Mouse (Mus musculus): ENCODE data around the gene Tent4a. TPM values are rescaled to one million over a fixed set of nuclear protein-coding genes. Genes with fewer than 3 reads are reported as not detected.

The Tent4a gene
- polyA plus RNA-seq, 1 experiment from 2014 or later, result 27.7 TPM

DNA sequence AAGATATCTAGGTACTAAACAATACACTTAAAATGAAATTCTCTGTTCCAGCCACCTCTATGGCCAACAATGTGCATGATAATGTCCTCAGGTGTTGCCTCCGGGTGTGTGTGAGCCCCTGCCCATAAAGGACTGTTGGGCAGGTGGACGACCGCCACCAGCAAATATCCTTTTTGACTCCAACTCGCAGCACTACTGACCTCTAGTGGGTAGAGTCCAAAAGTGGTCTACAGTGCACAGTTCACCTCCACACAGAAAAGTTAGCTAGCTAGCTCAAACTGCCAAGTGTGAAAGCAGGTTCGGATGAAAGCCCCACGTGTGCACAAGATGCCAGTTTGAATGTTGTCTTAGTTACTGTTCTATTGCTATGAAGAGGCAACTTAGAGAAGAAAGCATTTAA is 49.1 kb downstream of the Tent4a start:
- TF ChIP-seq CTCF (IDR thresholded peaks at IDR 0.05), result peak; percentile 46
- no peaks in the 10 kb centered on the region for H3K27me3 ChIP-seq
- ChIA-PET CTCF (interaction anchor here (1.0 to 1.3 kb wide), 2 partner anchors 9 to 24 kb away, joined by 4 to 6 read pairs; no protein-coding TSS in a partner anchor), POLR2A (no interaction called here)
- in situ Hi-C loops (cut with MboI; ENCODE audit: low pct_unique_long_range_greater_than_20kb), result no loop called here
- no peak for DNase-seq (ENCODE audit: low read depth, low spot score)
- ATAC-seq, result no peak

DNA sequence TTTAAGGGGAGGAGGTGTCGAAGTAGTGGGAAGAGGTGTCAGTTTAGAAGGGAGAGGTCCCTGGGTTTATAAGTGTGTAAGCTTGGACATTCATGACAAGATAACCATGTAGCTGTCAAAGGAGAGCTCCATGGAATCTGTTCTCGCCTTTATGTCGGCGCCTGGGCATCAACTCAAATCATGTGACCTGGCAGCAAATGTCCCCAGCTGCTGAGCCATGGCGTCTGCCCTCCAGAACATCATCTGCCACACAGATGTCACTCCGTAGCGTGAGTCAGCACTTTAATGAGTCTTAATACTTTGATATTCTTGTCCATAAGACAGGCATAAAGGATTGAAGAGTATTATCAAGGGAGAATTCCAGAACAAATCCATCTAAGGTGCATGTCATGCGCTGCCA is 51.7 kb downstream of the Tent4a start:
- H3K27me3 ChIP-seq, result no peaks in the 10 kb centered on the region
- ATAC-seq (no peak), DNase-seq (ENCODE audit: low read depth, low spot score) (no peak)
- TF ChIP-seq CTCF (IDR thresholded peaks at IDR 0.05), result no peak
- in situ Hi-C loops (cut with MboI; ENCODE audit: low pct_unique_long_range_greater_than_20kb), result no loop called here
- CTCF ChIA-PET, result no interaction called here
- POLR2A ChIA-PET, result no interaction called here

DNA sequence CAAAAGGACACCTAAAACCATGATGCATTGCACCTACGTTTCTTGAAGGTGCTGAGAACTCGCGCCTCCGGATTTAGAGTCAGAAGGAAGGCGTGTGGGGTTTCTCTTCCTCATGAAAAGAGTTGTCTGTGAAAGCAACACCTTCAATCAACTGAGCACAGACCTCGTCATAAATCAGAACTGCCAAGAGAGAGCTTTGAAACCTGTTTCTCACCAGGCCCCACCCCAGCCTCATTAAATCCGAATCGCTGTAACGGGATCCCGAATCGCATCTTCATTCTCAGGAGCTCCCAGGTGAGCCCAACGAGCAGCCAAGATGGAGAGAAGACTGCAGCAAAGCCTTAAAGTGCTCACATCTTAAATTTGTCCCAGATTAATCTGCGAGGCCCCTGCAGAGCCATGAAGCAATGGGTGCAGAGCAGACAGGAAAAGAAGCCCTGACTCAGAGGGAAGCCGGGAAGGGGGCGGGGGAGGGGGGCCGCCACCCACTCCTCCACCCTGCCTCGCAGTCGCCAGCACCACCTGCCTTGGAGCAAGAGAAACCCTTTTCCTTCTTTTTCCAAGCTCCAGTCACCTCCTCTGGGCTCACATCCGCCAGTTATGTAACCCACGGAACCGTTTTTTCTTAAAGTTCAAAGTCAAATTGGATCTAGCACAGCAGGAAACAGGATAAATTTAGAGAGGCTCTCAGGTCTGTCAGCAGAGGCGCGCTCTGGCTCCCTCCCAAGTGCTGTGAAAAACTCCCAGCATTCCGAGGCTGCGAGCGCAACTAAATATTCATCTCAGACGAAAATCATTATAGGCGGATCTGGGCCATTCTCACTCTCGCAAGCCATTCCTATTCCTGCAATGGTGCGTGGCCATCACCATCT is 52.5 kb downstream of the Tent4a start:
- ATAC-seq, result peak; percentile 23
- DNase-seq (ENCODE audit: low read depth, low spot score), result no peak
- no peak for TF ChIP-seq CTCF (IDR thresholded peaks at IDR 0.05)
- ChIA-PET POLR2A (no interaction called here), CTCF (interaction anchor here (1.0 kb wide), 1 partner anchor 11 kb away, joined by 3 read pairs; no protein-coding TSS in a partner anchor)
- in situ Hi-C loops (cut with MboI; ENCODE audit: low pct_unique_long_range_greater_than_20kb), result no loop called here
- H3K27me3 ChIP-seq, result no peaks in the 10 kb centered on the region

DNA sequence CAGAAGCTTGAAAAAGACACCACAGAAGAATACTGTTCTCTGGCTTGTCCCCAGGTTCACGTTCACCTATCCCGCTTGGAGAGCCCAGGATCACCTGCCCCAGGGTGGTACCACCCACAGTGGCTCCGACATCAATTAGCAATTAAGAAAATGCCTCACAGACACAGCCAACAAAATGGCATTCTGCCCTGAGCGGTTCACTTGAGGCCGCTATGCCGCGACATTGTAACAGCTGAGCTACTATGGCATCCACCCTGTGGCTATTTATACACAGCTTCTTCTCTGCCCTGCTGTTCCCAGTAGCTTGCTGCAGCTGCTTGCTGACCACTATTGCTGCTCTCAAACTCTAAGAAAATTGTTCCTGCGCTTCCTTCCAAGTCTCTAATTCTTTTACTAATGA is 53.4 kb downstream of the Tent4a start:
- no peak for TF ChIP-seq CTCF (IDR thresholded peaks at IDR 0.05)
- in situ Hi-C loops (cut with MboI; ENCODE audit: low pct_unique_long_range_greater_than_20kb), result no loop called here
- CTCF ChIA-PET, result interaction anchor here (0.7 to 1.0 kb wide), 2 partner anchors 12 to 29 kb away, joined by 3 read pairs; no protein-coding TSS in a partner anchor
- ATAC-seq, result no peak
- DNase-seq (ENCODE audit: low read depth, low spot score), result no peak
- POLR2A ChIA-PET, result no interaction called here
- H3K27me3 ChIP-seq, result no peaks in the 10 kb centered on the region

DNA sequence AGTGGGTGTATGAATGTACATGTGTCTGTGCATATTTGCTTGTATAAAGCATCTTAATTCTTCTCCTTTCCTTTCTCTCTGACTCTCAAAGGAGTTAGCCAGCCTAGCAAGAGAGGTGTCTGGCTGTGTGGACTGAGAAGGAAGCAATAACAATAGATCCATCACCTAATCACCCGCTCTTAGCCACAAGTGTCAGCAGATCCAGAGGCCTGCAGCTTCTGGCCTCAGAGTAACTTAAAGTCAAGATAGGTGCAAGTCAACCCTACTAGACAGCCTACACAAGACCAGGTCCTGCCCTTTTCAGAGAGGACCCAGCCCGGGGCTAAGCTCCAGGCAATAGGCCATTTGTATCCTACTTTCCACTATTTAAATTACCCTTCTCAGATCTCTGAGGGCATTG is 54.5 kb downstream of the Tent4a start:
- ChIA-PET POLR2A (no interaction called here), CTCF (no interaction called here)
- ATAC-seq (no peak), DNase-seq (ENCODE audit: low read depth, low spot score) (no peak)
- H3K27me3 ChIP-seq, result no peaks in the 10 kb centered on the region
- in situ Hi-C loops (cut with MboI; ENCODE audit: low pct_unique_long_range_greater_than_20kb), result no loop called here
- no peak for TF ChIP-seq CTCF (IDR thresholded peaks at IDR 0.05)

DNA sequence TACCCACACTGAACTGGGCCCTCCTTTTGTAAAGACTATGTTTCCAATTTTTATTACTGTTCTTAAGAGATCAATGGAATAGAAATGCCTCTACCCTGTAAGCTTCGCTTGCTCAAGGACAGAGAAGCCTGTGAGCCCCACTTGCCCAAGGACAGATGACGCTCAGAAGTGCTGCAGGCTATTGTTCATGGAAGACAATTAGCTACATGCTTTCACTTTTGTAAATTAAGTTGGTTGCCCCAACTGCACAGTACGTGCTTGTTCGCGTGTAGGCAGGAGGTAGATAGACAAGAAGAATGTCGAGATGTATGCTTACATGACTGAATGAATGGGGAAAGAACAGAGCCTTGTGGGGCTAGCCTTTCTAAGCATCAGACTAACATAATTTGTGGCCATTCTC is 55.7 kb downstream of the Tent4a start:
- no peak for TF ChIP-seq CTCF (IDR thresholded peaks at IDR 0.05)
- CTCF ChIA-PET, result no interaction called here

DNA sequence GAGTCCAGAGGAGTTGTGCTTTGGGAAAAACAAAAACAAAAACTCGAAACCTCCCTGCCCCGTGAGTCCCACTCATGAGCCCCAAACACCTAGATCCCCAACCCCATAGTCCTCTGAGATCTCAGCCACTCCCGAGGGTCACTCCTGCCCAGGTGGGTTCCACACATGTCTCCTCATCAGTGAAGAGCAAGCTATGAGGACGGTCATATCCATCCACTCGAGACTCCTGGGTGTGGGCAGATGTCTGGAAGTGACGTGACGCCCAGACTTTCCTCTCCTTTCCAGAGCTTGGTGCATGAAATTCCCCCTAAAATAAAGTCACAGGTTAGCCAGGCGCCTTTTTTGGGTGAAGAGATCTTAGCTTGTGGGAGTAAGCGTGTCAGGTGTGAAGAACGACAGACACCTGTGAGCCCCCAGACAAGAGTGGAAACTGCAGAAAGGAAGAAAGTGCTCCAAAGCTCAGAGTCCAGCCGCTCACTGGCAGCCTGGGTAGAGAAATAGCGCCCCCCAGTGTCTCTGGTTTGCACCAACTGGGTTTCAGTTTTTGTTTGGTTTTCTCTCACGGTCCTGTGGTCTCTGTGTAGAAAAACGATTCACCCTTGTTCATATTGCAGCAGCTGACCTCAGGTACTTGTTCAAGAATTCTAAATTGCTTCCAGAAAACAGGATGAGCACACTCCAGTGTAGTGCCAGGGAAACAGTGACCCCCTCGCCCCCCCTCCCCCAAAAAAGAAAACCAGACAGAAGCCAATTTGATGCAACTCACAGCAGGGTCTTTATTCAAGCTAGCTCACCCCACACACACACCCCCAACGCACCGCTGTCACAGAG is 73.6 kb downstream of the Tent4a start:
- TF ChIP-seq CTCF (IDR thresholded peaks at IDR 0.05), result peak; percentile 70
- ChIA-PET POLR2A (no interaction called here), CTCF (interaction anchor here (1.2 to 2.3 kb wide), 5 partner anchors 12 to 868 kb away, joined by 3 to 9 read pairs (median 3); no protein-coding TSS in a partner anchor)
- H3K27me3 ChIP-seq, result no peaks in the 10 kb centered on the region
- ATAC-seq (no peak), DNase-seq (ENCODE audit: low read depth, low spot score) (no peak)
- in situ Hi-C loops (cut with MboI; ENCODE audit: low pct_unique_long_range_greater_than_20kb), result loop anchor here (5.0 to 10.0 kb wide), 3 partner anchors 76 to 876 kb away; partner anchors contain the start of genes Fastkd3 and Mtrr

More for the DNA sequence above, 55.7 kb downstream of the Tent4a start:
- H3K27me3 ChIP-seq, result no peaks in the 10 kb centered on the region
- DNase-seq (ENCODE audit: low read depth, low spot score) (no peak), ATAC-seq (no peak)
- in situ Hi-C loops (cut with MboI; ENCODE audit: low pct_unique_long_range_greater_than_20kb), result no loop called here
- POLR2A ChIA-PET, result no interaction called here

DNA sequence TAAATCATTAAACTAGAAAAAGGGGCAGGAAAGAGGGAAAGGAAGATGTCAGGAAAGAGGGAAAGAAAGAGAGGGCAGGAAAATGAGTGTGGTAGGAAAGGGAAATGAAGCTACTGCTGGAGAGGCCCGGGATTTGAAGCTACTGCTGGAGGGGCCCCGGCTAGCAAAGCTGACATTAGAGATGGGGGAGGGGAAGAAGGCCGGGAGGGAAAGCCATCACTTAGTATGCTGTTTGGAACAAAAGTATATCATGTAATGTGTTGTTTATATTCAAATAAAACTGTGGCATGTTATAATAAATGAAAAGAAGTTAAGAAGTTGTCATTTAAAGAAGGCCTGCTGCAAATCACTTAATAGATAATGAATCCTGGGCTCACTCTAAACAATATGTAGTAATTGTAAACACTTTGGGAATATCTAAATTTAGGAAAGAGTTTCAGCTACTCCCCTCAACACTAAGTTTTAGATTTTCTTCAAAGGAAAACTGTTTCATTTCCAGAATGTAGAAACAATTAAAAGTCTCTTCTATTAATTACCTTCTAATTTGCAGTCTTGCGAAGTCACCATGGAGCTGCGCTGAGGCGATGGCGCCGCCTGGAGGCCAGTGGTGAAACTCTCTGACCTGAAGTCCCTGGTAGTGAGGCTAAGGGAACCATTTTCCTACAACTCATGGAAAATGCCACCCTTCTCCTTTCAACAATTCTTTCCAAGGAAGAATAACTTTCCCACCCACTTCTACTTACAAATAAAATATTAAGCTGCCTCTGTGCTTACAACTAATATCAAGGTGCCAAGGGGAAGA is 74.6 kb downstream of the Tent4a start:
- no peak for DNase-seq (ENCODE audit: low read depth, low spot score)
- TF ChIP-seq CTCF (IDR thresholded peaks at IDR 0.05), result peak; percentile 94
- in situ Hi-C loops (cut with MboI; ENCODE audit: low pct_unique_long_range_greater_than_20kb), result loop anchor here (5.0 to 10.0 kb wide), 3 partner anchors 75 to 875 kb away; partner anchors contain the start of genes Fastkd3 and Mtrr
- no peak for ATAC-seq
- no peaks in the 10 kb centered on the region for H3K27me3 ChIP-seq
- ChIA-PET CTCF (interaction anchor here (1.2 to 2.3 kb wide), 4 partner anchors 13 to 867 kb away, joined by 3 to 9 read pairs (median 4); no protein-coding TSS in a partner anchor), POLR2A (no interaction called here)

DNA sequence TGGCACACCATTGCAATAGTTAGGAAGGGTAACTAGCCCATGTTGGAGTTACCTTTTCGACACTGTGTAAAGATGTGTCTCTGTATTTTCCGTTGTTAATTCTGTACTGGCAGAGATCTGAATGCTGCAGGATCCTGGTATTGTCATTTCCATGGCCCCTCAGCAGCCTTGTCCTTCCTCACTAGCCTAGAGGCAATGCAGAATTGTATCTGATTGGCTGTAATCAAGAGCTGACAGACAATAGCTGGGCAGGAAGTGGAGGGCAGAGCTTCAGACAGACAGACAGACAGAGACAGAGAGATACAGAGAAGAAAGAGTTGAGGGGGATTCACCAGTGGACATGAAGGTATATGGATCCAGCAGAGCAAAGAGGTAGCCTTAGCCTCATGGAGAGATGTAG is 75.5 kb downstream of the Tent4a start:
- ChIA-PET CTCF (interaction anchor here (1.2 kb wide), 1 partner anchor 34 kb away, joined by 4 read pairs; no protein-coding TSS in a partner anchor), POLR2A (no interaction called here)
- H3K27me3 ChIP-seq, result no peaks in the 10 kb centered on the region
- DNase-seq (ENCODE audit: low read depth, low spot score) (no peak), ATAC-seq (no peak)
- in situ Hi-C loops (cut with MboI; ENCODE audit: low pct_unique_long_range_greater_than_20kb), result no loop called here
- TF ChIP-seq CTCF (IDR thresholded peaks at IDR 0.05), result no peak

DNA sequence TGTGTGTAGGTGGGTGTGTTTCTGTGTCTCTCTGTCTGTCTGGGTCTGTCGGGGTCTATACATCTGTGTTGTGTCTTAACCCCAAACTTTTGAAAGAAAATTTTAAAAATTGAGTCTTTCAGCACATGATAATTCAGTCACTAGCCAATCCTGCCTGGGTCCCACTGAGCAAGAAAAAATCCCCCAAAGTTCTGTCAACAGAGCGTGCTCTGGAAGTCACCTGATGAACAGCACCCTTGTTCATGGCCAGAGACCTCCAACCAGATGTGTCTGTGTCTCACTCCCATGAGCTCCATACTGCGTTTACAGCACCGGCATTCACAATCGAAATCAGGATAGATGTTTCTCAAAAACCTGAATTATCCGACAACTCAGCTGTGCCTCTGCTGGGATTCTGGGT is 76.0 kb downstream of the Tent4a start:
- DNase-seq (ENCODE audit: low read depth, low spot score), result no peak
- H3K27me3 ChIP-seq, result no peaks in the 10 kb centered on the region
- ATAC-seq, result no peak
- ChIA-PET POLR2A (no interaction called here), CTCF (interaction anchor here (1.2 kb wide), 1 partner anchor 35 kb away, joined by 4 read pairs; no protein-coding TSS in a partner anchor)
- in situ Hi-C loops (cut with MboI; ENCODE audit: low pct_unique_long_range_greater_than_20kb), result no loop called here
- TF ChIP-seq CTCF (IDR thresholded peaks at IDR 0.05), result no peak
